13 mouse cellular contexts compared by ENCODE assay signal in the genomic region with DNA sequence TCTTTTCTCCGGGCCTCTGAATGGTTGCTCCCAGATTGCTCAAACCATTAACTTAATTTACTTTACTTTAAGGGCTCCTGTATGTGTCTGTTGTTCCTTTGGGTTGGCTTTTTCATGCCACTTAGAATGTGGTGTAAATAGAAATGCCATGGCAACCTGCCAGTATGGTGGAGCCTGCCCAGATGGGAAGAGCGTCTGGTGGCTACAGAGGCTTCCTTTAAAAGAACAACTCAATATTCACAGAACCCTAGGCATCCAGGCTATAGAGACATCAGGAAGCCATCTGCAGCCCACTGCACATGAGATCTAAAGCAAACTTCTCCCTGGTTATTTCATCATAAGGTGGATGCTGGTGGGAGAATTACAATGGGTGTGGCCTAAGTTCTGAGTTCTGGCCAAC. TPM values are rescaled to one million over a fixed set of nuclear protein-coding genes. Genes with fewer than 3 reads are reported as not detected.
A peak's percentile ranks its signal among the peaks of the same experiment; 100 is the strongest.
DNase-seq lines count a peak whose midpoint lies in the region; ATAC-seq lines count a peak whose summit lies in the region.
"Had no signal": no experiment of that assay in that cellular context is flagged by ENCODE, and none has a peak within 500 bp of the region (broad histone marks: within the 10 kb centered on the region; RNA-seq: fewer than 3 reads in every experiment).

No protein-coding gene starts in this region.

- no peaks in the 10 kb centered on the region for H3K27me3 ChIP-seq in neural tube, embryonic 14.5 days (ENCODE audit: control insufficient read depth, insufficient read depth, low read length)
- H3K27me3 ChIP-seq in neural tube, embryonic 15.5 days (replicated peaks) = 0 out of 2 replicates have a peak, but pooled peaks cover 1% of the 10 kb centered on the region

- no peak for DNase-seq in frontal cortex, postnatal 14 days (ENCODE audit: low spot score in 2 of 2)
- peak; percentile 26 for DNase-seq in layer of hippocampus, adult 9-10 months (ENCODE audit: low spot score)
- no peak for DNase-seq in kidney, adult 8-10 months
- DNase-seq in spleen, postnatal 4 days (ENCODE audit: low spot score in 2 of 2) = no peak
- DNase-seq: adrenal gland, adult 8-10 months; kidney, postnatal 4 days had no signal

- no peak overlapping the region for H3K27ac ChIP-seq in neural tube, embryonic 14.5 days (ENCODE audit: low read depth, low read length)
- no peak overlapping the region for H3K27ac ChIP-seq in neural tube, embryonic 15.5 days (replicated peaks)
- H3K27ac ChIP-seq: heart, embryonic 10.5 days had no signal

- no peak overlapping the region for H3K4me2 ChIP-seq in neural tube, embryonic 14.5 days (ENCODE audit: low read depth, low read length)
- H3K4me2 ChIP-seq in neural tube, embryonic 15.5 days = no peak overlapping the region
- H3K4me2 ChIP-seq: liver, embryonic 11.5 days had no signal

- 9% methylated on average over 2 of the region's 2 CpGs for WGBS in neural tube, embryonic 14.5 days
- WGBS in neural tube, embryonic 15.5 days = 21% methylated on average over 2 of the region's 2 CpGs

- H3K36me3 ChIP-seq in neural tube, embryonic 14.5 days (ENCODE audit: control insufficient read depth, insufficient read depth, low read length) = no peaks in the 10 kb centered on the region
- no peaks in the 10 kb centered on the region for H3K36me3 ChIP-seq in neural tube, embryonic 15.5 days
- H3K36me3 ChIP-seq: heart, embryonic 10.5 days had no signal

- H3K9me3 ChIP-seq in neural tube, embryonic 14.5 days (ENCODE audit: control insufficient read depth, low read length) = no peaks in the 10 kb centered on the region
- H3K9me3 ChIP-seq in neural tube, embryonic 15.5 days (replicated peaks) = no peaks in the 10 kb centered on the region

- no peak overlapping the region for H3K9ac ChIP-seq in neural tube, embryonic 14.5 days (replicated peaks; ENCODE audit: low read depth, low read length)
- H3K9ac ChIP-seq in neural tube, embryonic 15.5 days (replicated peaks) = no peak overlapping the region

- H3K4me3 ChIP-seq in neural tube, embryonic 14.5 days (ENCODE audit: low read depth, low read length) = no peak overlapping the region
- H3K4me3 ChIP-seq in neural tube, embryonic 15.5 days (replicated peaks) = no peak overlapping the region
- H3K4me3 ChIP-seq: heart, embryonic 10.5 days had no signal

- peak; percentile 38; the same call in 1 of the 2 replicates for ATAC-seq in frontal cortex, adult (ENCODE audit: low TSS enrichment)
- peak; percentile 49; the same call in 1 of the 2 replicates for ATAC-seq in neural tube, embryonic 14.5 days (ENCODE audit: low read depth)
- no peak; the same call in 1 of the 2 replicates for ATAC-seq in neural tube, embryonic 15.5 days (ENCODE audit: low FRiP score)
- no peak for ATAC-seq in activated CD4-positive, CD25-positive, alpha-beta regulatory T cell, adult 4 months
- ATAC-seq: inflammation-experienced regulatory T-cells, adult 6 months had no signal

- H3K4me1 ChIP-seq in neural tube, embryonic 14.5 days (ENCODE audit: control insufficient read depth, insufficient read depth, low read length) = no peaks in the 10 kb centered on the region
- H3K4me1 ChIP-seq in neural tube, embryonic 15.5 days = no peaks in the 10 kb centered on the region
- H3K4me1 ChIP-seq: heart, embryonic 10.5 days had no signal

RNA-seq across cellular contexts. Expression of a gene that starts 18.6 kb away (rescaled TPM):
- 0.94 and 1.1 TPM in 2 replicates for polyA plus RNA-seq in neural tube, embryonic 14.5 days (2014; fragmentation: Nextera tagmentation; extraction: Ambion mirVana)
- polyA plus RNA-seq in neural tube, embryonic 15.5 days (2015; fragmentation: Nextera tagmentation; extraction: Ambion mirVana) = 0.88 and 1.0 TPM in 2 replicates
- polyA plus RNA-seq in activated CD4-positive, CD25-positive, alpha-beta regulatory T cell, adult 4 months (2017; shearing (Covaris generic)) = not detected

Comparison
In these comparisons a context has a peak if more than half of its experiments do, and no peak if none do; other contexts are left out.
1. ATAC-seq: peak in frontal cortex, adult (single experiment) and neural tube, embryonic 14.5 days (single experiment); none in neural tube, embryonic 15.5 days (single experiment) and activated CD4-positive, CD25-positive, alpha-beta regulatory T cell, adult 4 months (single experiment).